Mouse (Mus musculus): Measurements from ENCODE around the gene Tgfbr3.
"Not testable (repeated sequence)": the region's sequence is repeated elsewhere in the genome, so short reads cannot be mapped to it uniquely, and the experiment has no call there.

Gene Tgfbr3

DNA sequence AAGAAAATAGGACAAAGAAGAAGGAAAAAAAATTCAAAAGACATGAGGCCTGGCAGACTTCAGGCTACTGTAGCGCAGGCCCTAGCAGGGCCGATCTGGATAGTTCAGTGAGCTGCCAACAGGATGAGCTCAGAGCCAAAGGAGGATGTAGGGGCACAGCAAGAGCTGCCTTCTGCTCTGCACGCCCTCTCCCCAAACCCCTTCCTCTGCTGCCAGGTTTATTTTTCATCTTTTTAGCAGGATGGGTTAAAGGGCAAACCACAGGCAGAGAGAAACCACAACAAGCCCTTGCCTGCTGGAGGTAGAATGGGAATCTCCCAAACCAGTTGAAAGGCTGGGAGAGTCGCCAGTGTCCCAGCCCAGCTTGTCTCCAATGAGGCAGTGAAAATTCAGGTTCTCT, 10.2 kb downstream of the Tgfbr3 start:
- DNase-seq (ENCODE audit: low spot score), result no peak

DNA sequence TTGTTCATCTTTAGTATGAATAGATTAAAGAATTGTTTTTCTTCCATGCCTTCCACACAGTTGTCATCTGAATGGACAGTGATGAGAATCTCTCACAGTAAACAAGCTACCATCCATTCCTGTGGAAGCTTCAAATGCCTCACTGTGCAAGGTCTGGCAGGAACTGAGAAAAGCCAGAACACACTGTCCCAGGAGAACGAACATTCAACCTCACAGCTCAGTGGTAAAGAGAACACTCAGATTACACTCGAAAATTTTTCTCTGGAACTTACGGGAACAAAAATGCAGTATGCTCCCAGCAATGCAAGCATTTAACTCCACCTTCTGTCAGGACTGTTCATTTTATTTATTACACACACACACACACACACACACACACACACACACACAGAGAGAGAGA, 13.2 kb downstream of the Tgfbr3 start:
- no peak for DNase-seq (ENCODE audit: low spot score)

DNA sequence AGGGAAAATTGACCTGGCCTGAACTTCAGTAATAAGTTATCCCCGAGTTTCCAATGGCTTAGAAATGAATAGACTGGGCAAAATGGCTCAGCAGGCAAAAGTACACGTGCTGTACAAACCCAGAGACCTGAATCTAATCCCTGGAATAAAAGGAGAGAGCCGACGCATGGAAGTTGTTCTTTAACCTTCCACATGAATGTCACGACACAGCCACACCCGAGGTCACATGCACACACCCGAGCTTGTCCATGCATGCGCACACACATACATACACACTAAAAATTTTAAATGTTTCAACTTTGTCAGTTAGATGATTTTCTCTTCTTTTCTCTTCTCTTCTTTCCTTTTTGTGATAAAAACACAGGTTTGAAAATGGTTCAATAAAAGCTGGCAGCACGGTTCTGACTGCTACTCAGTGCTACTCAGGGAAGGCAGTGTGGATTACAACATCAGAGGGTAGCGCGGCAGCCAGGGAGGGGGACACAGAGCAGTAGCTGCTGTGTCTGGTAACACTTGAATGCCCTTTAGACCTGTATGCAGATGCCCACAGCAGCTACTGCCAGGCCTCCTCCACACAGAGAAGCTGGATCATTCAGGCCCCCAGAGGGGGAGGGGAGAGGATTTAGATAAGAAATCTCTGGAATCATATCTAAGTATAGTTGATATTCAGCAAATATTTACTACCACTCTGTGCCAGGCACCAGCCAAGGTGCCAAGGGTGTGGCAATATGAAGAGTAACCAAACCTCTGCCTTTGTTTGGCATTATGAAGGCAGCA, 17.0 kb downstream of the Tgfbr3 start:
- DNase-seq (ENCODE audit: low spot score), result no peak

DNA sequence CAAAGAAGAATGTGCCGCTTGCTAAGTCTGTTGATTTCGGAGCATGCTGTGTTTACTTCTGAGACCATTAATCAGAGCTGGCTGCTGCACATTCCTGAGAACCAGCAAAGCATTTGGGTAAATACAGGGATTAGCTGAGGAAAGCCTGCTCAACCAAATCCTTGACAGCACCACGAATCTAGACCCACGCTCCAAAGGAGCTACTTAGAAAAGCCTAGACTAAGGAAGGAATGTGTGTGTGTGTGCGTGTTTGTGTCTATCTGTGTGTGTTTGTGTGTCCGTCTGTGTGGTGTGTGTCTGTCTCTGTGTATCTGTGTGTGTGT, 20.5 kb downstream of the Tgfbr3 start:
- peak; percentile 69 for DNase-seq (ENCODE audit: low spot score)

DNA sequence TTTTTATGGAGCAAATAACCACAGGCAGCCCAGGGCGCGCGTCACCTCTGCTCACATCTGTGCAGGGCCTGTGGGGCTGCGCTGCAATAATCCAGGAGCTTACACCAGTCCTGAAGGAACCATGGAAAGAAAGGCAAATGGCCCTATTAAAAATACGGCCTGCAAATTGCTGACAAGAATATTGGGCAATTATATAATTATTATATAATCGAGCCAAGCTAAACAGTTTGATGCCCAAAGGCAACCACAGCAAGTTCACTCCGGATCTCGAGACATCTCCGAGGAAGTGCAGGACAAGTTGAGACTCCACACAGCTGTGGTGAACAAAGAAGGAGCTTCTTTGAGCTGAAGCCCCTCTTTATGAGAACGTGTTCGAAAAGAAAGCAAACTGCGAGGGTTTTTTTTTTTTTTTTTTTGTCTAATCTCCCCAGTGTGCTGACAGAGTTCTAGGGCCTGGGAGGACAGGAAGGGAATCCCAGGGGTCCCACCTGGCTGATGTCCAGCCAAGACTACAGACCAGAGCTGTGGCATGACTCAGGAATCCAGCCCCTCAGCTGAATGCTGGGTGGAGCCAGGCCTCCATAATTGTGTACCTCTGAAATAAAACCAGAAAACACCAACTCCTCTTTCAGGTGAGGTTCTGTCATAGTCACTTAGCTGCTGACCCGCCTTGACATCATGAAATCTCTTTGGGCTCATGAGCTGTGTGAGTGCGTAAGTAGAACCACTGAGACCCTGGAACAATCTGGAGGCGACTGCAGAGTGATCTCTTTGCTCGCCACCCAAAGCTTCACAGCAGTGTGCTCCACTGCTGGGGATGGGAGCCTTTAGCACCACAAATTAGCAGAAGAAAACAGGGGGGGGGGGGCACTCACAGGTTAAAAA, 21.1 kb downstream of the Tgfbr3 start:
- DNase-seq (ENCODE audit: low spot score), result peak; percentile 24

DNA sequence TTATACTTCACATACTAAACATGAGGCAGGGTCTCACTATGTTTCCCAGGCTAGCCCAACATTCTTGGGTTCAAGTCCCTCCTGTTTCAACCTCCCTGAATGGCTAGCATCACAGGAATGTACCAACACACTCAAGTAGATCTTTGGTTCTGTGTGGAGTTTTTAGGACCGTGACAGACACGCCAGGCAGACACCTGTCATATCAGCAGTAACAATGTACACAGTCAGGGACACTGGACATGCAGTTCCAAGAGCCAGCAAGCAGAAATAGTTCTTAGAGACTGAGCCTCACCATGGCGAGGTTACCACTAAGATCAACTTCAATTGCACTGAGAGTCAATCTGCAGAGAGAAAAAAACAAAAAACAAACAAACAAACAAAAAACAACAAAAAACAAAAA, 22.9 kb downstream of the Tgfbr3 start:
- DNase-seq (ENCODE audit: low spot score), result no peak

DNA sequence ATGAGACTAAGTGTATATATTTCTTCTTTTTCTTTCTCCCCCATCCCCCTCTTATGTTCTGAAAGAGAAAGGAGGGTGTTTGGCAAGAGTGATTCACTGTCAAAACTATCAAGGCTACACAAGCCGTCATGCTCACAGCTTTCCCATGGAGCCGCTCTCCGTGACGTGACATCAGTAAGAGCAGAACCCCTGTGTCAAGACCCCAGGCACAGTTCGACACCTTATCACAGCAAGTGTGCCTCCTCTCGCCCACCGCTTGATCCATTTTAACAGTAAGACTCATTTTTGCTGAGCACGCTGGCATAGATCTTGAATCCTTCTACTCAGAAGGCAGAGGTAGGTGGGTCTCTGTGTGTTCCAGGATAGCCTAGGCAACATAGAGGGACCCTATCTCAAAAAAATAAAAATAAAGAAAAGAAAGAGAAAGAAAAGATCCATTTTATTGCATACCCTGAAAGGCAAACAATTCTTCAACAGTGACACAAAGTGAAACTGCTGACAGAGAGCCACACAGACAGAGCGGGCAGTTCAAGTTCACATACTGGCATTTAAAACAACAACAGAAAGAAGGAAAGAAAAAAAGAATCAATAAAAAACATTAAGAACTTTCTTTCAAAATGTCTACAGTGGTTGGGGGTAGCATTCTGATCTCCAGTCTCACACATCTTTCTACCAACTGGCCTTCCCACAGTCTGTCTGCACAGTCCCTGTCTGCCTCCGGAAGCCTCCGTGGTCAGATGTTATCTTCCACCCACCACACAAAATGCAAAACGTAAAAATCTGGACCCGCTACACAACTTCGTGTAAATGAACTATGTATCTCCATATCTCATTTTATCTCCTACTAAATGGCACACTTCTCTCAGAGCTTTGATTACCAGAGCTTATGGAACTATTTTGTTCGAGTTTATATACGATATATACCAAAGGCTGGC, 24.7 kb downstream of the Tgfbr3 start:
- DNase-seq (ENCODE audit: low spot score), result no peak

DNA sequence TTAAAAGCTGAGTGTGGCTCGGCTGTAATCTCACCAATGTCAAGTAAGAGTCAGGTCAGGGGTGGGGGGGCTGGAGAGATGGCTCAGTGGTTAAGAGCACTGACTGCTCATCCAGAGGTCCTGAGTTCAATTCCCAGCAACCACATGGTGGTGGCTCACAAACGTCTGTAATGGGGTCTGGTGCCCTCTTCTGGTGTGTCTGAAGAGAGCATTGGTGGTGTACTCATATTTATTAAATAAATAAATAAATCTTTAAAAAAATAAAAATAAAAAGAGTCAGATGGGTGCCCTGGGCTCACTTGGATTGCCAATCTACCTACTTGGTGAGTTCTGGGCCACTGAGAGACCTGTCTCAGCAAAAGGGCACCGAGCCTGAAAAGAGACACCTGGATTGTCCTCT, 25.6 kb downstream of the Tgfbr3 start:
- DNase-seq (ENCODE audit: low spot score), result no peak

DNA sequence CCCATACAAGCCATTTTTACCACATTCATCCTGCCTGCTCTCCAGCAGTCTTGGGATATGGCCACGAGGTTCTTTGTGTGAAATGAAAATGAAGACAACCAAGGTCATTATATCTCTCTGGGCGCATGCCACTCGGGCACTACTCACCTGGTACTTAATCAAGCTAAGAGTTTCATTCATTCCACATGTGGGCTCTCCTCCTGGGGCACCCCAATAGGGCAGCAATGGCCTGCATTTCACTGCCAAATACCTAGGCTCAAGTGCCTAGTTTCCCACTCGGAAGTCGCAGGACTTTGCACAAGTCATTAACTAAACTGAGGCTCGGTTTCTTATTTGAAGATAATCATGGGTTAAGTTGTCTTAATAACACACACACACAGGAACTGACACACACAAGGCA, 27.5 kb downstream of the Tgfbr3 start:
- DNase-seq (ENCODE audit: low spot score), result no peak

DNA sequence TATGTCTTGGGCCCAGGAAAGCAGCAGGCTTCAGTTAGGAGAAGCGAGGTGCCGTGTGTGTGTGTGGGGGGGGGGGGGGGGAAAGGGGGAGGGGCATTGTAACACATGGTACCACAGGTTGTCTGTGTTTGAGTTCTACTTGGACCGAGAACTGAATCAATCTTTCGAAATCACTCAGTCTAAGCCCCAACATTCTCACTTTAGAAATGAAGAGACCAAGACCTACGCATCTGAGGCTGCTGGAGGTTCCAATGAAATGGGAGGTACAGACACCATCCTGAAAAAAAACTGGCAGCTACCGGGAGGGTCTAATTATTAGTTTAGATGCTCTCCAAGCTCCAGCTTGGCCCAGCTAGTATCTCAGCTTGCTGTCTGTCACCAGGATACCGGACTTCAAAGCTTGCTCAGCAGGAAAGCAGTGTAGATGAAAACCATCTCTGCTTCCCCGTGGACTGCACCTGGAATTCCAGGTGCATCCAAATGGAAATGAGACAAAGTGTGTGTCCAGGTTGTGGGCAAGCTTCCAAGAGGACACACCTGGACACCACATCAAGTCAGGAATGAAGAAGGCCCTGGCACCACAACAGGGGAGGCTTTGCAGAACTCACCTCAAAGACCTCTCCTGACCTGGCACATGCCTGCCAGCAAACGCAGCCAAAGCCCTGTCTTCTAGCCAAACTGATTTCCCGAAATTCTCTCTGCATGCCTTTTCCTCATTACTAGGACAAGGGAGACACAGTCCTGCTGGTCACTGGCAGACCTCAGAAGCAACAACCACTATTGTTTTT, 28.5 kb downstream of the Tgfbr3 start:
- no peak for DNase-seq (ENCODE audit: low spot score)

DNA sequence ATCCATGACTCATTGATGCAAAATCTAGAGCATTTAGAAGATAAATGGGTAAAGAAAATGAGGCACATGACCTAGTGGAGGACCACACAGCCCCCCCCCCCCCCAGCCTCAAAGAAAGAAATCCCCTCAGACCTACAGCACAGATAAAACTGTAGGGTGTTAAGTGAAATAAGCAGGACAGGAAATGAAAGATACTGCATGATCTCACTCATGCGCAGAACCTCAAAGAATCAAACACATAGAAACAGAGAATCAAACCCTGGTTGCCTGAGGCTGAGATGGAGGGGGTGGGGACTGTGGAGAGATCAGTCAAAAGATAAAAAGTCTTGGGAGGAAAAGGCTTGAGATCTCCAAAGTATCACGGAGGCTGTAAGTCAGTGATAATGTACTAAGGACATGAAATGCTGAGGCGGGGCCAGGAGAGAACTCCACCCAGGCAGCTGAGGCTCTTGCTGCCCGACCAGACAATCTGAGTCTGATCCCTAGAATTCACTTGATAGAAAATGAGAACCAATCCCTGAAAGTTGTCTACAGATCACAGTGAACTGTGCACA, 29.9 kb downstream of the Tgfbr3 start:
- no peak for DNase-seq (ENCODE audit: low spot score)

DNA sequence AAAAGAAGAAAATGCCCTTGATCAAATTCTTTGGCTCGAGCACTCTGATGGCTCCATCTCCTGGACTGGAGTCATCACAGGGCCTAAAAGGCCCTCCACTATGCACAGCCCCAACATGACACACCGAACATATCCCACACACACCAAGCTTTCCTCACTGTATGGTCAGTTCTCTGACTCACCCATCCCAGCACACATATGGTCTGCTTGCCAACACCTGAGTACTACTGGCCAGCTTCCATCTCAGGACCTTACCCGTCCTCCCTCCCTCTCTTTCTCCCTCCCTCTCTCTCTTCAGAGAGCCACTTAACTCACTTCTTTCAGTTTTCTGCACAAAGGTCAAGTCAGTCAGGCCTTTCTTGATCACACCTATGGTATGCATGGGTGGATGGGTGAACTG, 36.0 kb downstream of the Tgfbr3 start:
- DNase-seq (ENCODE audit: low spot score), result no peak

DNA sequence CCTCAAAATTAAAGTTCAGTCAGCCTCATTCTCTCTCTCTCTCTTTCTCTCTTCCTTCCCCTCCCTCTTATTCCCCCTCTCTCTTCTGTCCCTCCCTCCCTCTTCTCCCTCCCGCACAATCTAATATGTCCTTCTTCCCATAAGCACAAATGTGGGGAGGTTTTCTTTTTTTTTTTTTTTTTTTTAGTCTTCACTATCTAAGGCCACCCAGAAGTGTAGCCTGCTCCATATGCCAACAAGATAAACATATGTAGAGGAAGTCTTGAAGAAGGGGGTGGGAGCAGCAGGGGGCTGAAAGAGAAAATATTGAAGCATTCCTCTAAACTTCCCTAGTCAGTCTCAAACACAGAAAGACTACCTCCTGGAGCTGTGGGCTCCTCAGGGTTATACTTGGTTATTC, 37.0 kb downstream of the Tgfbr3 start:
- DNase-seq (ENCODE audit: low spot score), result no peak

DNA sequence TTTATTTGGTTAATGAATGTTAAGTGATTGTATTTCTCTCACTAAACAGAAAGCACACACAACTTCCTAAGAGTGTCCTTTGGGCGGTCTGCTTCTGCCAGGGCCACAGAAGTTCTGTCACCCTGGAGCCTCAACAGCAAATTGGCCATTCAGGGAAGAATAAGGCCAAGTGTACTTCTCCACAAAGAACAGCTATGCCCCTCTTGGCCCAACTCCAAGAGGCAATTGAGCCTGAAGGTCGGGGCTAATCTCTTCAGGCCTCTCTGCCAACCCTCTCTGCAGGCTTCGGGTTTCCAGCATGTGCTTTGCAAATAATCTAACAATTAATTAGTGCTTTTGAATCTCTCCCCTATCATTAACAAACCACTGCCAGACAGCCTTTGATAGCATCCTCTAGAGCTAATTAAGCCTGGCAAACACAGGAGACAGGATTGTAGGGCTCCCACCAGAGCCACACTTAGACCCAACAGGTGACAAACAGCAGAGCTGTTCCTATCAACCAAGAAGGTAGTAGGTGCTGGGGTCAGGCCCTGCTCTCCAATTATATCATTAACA, 37.6 kb downstream of the Tgfbr3 start:
- DNase-seq (ENCODE audit: low spot score), result no peak

DNA sequence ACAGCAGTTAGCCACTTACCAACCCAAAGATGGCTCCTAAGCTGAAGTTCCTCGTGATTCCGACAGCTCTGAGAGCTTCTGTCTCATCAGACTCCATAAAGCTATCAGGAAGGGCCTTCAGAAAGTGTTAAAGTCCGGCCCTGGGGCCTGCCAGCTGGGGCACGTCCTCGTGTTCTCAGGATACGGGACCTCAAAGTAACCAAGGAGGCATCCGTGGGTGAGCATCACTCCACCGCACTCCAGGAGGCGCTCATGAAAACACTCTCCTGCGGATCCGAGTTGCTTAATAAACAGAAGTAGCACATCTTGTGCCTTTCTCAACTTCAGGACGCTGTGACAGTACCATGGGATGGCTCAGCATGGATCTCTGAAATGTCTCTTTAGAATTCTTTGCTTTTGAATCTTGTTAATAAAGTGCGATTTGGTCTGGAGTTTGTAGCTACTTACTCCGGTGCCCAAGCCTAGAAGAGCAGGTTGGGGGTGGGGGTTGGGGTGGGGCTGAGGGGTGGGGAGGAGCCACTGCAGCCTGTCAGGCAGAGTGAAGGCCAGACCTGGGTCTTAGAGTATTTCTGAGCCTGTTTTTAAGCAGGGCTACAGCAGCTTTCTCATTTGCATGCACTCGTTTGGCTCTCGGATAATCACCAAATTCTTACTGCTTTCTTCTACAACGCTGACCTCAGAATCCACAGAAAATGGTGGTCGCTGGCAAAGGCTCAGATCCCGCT, 38.7 kb downstream of the Tgfbr3 start:
- DNase-seq (ENCODE audit: low spot score), result no peak

DNA sequence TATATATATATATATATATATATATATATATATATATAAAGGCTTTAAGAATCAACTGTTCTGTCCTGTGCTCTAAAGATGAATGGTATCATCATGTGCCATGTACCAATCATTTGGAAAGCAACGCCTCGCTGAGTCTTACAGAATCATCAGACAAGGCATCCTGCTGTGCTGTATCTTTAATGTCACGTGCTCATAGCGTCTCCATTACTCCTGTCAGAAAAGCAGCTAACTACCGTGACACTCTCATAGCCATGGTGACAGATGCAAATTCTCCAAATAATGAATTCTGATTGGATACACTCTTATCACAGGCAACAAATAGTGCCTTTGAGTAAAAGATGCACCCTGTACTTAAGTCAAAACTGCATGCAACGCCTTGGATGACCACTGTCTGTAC, 40.7 kb downstream of the Tgfbr3 start:
- no peak for DNase-seq (ENCODE audit: low spot score)

DNA sequence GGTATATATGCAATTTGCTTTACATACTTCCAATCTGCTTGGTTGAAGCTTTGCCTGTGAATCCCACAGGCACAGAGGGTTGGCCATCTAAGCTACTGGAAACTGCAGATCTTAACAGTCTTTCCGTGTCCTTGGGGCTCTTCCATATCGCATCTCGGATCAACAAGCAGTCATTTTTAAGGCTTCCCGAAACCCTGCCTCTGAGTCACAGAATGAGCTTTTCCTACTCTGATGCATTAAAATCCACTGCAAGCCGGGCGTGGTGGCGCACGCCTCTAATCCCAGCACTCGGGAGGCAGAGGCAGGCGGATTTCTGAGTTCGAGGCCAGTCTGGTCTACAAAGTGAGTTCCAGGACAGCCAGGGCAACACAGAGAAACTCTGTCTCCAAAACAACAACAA, 41.1 kb downstream of the Tgfbr3 start:
- not testable (repeated sequence) for DNase-seq (ENCODE audit: low spot score)

DNA sequence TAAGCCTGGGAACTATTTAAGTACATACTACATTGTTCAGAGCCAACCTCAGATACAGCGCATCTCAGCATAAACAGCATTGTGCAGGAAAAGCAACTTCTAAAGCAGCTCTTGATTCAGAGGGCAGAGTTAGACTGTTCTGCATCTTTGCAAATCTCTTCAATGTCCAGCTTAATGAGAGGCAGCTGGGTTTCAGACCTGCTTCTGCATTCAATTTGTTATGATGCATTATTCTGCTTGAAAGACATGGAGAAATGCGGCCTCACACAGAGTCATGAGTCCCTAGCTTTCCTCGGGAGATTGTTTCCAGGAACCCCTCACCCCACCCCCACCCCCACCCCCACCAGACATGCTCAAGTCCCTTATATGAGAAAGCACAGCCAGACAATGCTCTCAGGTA, 41.6 kb downstream of the Tgfbr3 start:
- no peak for DNase-seq (ENCODE audit: low spot score)

DNA sequence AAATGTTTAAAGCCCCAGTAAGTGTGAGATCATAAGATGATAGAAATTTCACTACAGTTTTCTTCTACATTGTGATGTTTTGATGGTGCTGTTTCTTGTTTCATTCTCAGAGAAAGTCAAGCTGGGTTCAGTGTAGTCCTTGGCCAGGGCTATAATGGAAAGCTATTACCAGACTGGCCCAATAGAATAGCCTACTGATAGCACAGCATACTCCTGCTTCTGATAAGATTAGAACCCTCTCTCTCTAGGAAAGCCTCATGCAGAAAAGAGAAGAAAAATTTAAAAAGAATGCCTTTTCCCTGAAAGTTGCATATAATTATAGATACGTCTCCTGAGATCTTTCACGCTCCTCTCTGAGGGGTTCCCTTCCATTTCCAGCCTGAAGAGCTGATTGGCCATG, 46.0 kb downstream of the Tgfbr3 start:
- no peak for DNase-seq (ENCODE audit: low spot score)

DNA sequence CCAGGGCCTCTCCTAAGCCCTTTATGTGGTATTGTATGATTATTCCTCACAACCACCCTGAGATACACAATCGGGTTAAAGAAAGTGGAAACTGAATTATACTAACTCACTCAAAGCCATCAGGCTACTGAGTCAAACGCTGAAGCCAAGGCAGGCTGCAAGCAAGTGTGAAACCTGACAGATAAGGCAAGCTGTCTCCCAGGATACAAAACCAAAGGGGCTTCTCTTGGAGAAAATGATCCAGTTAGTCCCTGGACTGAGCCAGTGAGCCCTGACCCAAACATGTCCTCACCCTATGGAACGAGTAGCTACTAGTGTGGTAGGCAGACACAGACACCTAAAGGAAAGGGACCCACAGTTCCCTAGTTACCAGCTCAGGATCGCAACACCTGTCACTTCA, 46.4 kb downstream of the Tgfbr3 start:
- no peak for DNase-seq (ENCODE audit: low spot score)

Data from embryo, embryonic 10 days (tissue).